Mouse (Mus musculus): Measurements from ENCODE around the gene Sept11.

Sept11 gene

GRCm38 (mm10) chr5:93183311-93183710 is 90.1 kb downstream of the Sept11 start:
- DNase-seq: no peak

GRCm38 (mm10) chr5:93184548-93184947 is 91.3 kb downstream of the Sept11 start:
- no peak for DNase-seq

- no peak for DNase-seq
These were observed 96.4 kb downstream of the Sept11 start for GRCm38 (mm10) chr5:93189607-93190006.

GRCm38 (mm10) chr5:93190428-93190827 is 97.2 kb downstream of the Sept11 start:
- DNase-seq: no peak

GRCm38 (mm10) chr5:93198232-93198631 is 105.0 kb downstream of the Sept11 start:
- no peak for DNase-seq

GRCm38 (mm10) chr5:93201181-93201580 is 107.9 kb downstream of the Sept11 start:
- DNase-seq: no peak

GRCm38 (mm10) chr5:93205371-93206108 is 112.3 kb downstream of the Sept11 start:
- DNase-seq: peak; percentile 61 to 64

GRCm38 (mm10) chr5:93206109-93207005 is 113.1 kb downstream of the Sept11 start, which contains the start of the genes Ccni and 2010109A12Rik:
Ccni (minus strand) TSS chr5:93206495.
2010109A12Rik (plus strand) TSS chr5:93206518.
- peak; percentile 91 to 96 for DNase-seq

GRCm38 (mm10) chr5:93207006-93207348 is 113.7 kb downstream of the Sept11 start:
- peak in 1 of 2 experiments; percentile 26 for DNase-seq

- no peak for DNase-seq
These were observed 114.3 kb downstream of the Sept11 start for GRCm38 (mm10) chr5:93207555-93207954.

- no peak for DNase-seq
These were observed 125.1 kb downstream of the Sept11 start for GRCm38 (mm10) chr5:93218375-93218774.

GRCm38 (mm10) chr5:93221661-93222060 is 128.4 kb downstream of the Sept11 start:
- DNase-seq: no peak

GRCm38 (mm10) chr5:93224549-93224948 is 131.3 kb downstream of the Sept11 start:
- no peak for DNase-seq

All from spleen, adult 18-20 months (tissue).